Mouse (Mus musculus): Measurements from ENCODE around the gene Ap1m2. TPM values are rescaled to one million over a fixed set of nuclear protein-coding genes. Genes with fewer than 3 reads are reported as not detected.

Ap1m2 gene
- polyA plus RNA-seq, 1 experiment from 2014 or later, result 35.9 TPM

DNA sequence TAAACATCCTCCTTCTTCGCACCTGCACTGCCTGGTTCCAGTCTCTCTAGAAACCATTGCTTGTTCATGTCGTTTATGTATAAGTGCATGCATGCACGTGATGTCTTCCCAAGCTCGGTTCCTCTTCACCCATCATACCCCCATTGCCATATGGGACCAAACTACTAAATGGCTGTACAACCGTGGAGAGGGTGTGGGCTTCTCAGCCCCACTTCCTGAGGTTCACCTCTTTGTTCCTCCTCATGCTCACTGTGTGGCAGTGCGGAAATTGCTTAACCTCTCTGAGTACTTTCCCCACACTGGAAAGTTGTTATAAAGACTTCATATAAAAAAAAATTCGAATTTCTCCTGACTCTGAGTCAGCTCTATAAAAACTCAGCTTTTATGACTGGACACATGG is 4.6 kb upstream of the Ap1m2 start:
- no peak for ATAC-seq
- no peak overlapping the region for H3K4me3 ChIP-seq (ENCODE audit: low read depth, low read length)
- no peak overlapping the region for H3K27ac ChIP-seq (ENCODE audit: low read length)
- H3K9ac ChIP-seq (replicated peaks; ENCODE audit: low read depth), result no peak overlapping the region
- H3K4me2 ChIP-seq (replicated peaks; ENCODE audit: low read depth, low read length), result no peak overlapping the region
- no peaks in the 10 kb centered on the region for H3K9me3 ChIP-seq (ENCODE audit: low read length)
- 64% methylated on average over 7 of the region's 7 CpGs for WGBS
- H3K36me3 ChIP-seq (ENCODE audit: insufficient read depth, low read length), result no peaks in the 10 kb centered on the region
- DNase-seq (ENCODE audit: low spot score), result no peak
- 0 out of 2 replicates have a peak, but pooled peaks cover under 1% of the 10 kb centered on the region for H3K4me1 ChIP-seq (ENCODE audit: insufficient read depth, low read depth, low read length)
- no peak for TF ChIP-seq EP300 (IDR thresholded peaks at IDR 0.05)
- TF ChIP-seq CTCF (IDR thresholded peaks at IDR 0.05), result no peak
- no peaks in the 10 kb centered on the region for H3K27me3 ChIP-seq (replicated peaks; ENCODE audit: insufficient read depth, low read length)

DNA sequence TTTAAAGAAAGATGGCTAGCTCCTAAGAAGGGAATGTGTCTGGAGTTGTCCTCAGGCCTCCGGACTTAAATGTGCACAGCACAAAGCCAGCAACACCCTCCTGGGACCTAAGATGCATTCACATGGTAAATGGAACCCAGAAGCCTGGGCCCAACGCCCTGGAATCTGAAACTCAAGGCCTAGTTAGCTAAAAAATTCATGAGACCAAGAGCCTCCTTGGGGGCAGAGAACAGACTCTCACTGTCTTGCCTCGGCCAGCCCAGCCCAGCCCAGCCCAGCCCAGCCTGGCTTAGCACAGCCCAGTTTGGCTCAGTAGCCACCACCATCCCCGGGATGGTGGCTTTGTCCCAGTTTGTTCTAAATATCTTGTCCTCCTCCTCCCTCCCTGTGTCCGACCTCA is 3.3 kb upstream of the Ap1m2 start:
- no peaks in the 10 kb centered on the region for H3K4me1 ChIP-seq (ENCODE audit: insufficient read depth, low read depth, low read length)
- H3K36me3 ChIP-seq (ENCODE audit: insufficient read depth, low read length), result no peaks in the 10 kb centered on the region
- ATAC-seq (no peak), DNase-seq (ENCODE audit: low spot score) (no peak)
- 55% methylated on average over 5 of the region's 5 CpGs for WGBS
- H3K9me3 ChIP-seq (ENCODE audit: low read length), result no peaks in the 10 kb centered on the region
- no peak for TF ChIP-seq CTCF (IDR thresholded peaks at IDR 0.05)
- TF ChIP-seq EP300 (IDR thresholded peaks at IDR 0.05), result no peak
- H3K27me3 ChIP-seq (replicated peaks; ENCODE audit: insufficient read depth, low read length), result no peaks in the 10 kb centered on the region
- H3K4me3 ChIP-seq (ENCODE audit: low read depth, low read length), result no peak overlapping the region
- H3K27ac ChIP-seq (ENCODE audit: low read length), result no peak overlapping the region
- no peak overlapping the region for H3K9ac ChIP-seq (replicated peaks; ENCODE audit: low read depth)
- H3K4me2 ChIP-seq (replicated peaks; ENCODE audit: low read depth, low read length), result no peak overlapping the region

DNA sequence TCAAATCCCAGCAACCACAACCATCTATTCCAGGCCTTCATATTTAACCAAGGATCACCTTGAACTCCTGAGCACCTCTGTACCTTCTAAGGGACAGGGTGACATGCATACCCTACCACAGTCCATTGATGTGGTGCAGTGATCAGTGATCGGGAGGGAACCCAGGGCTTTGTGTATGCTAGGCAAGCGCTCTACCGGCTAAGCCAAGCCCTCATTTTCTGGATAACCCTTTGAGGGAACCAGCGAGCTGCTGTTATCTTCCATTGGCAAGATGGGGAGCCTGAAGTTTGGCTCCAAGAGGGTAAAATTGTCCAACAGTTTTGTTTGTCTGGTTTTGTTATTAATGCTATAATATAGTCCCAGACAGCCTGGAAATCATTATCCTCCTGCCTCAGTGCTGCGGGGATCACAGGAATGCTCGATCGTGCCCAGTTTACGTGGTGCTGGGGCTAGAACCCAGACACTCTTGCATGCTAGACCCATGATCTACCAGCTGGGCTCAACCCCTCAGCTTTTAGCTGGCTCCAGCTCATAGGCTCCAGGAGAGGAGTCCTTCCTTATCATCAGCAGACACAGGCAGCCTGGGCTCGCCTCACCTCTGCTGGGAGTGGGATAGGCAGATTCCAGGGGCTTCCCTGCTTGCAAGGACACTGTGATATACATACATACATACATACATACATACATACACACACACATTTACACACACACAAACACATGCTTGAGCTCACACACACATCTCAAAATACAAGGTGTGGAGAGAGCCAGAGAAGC is 2.4 kb upstream of the Ap1m2 start:
- ATAC-seq, result no peak
- Histone ChIP-seq H3K27ac (ENCODE audit: low read length) (no peak overlapping the region), H3K9me3 (ENCODE audit: low read length) (no peaks in the 10 kb centered on the region), H3K4me2 (replicated peaks; ENCODE audit: low read depth, low read length) (no peak overlapping the region), H3K4me1 (ENCODE audit: insufficient read depth, low read depth, low read length) (no peaks in the 10 kb centered on the region), H3K9ac (replicated peaks; ENCODE audit: low read depth) (no peak overlapping the region), H3K4me3 (ENCODE audit: low read depth, low read length) (no peak overlapping the region), H3K27me3 (replicated peaks; ENCODE audit: insufficient read depth, low read length) (no peaks in the 10 kb centered on the region), H3K36me3 (ENCODE audit: insufficient read depth, low read length) (no peaks in the 10 kb centered on the region)
- WGBS, result 92% methylated on average over 9 of the region's 9 CpGs
- no peak for TF ChIP-seq CTCF (IDR thresholded peaks at IDR 0.05)
- no peak for TF ChIP-seq EP300 (IDR thresholded peaks at IDR 0.05)
- no peak for DNase-seq (ENCODE audit: low spot score)

DNA sequence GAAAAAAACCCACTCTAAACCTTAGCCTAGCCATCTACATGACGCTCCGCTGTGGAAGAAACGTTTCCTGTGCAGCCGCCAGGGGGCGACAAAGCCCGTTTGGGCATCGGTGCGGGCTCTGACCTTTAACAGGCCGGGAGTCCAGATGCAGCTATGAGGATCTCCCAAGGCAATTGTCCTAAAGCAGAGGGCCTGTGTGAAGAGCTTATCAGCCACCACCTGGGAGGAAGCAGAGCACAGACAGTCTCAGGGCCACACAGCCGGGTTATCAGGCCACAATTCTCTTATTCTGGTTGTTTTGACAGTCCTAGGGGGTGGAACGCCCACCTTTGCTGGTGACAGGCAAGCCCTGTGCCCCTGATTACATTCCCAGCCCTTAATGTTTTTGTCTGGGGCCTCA is 1.3 kb upstream of the Ap1m2 start:
- H3K4me1 ChIP-seq (ENCODE audit: insufficient read depth, low read depth, low read length), result no peaks in the 10 kb centered on the region
- H3K27me3 ChIP-seq (replicated peaks; ENCODE audit: insufficient read depth, low read length), result no peaks in the 10 kb centered on the region
- ATAC-seq (peak; percentile 87), DNase-seq (ENCODE audit: low spot score) (peak; percentile 91)
- 8% methylated on average over 11 of the region's 11 CpGs for WGBS
- H3K27ac ChIP-seq (ENCODE audit: low read length), result no peak overlapping the region
- no peaks in the 10 kb centered on the region for H3K9me3 ChIP-seq (ENCODE audit: low read length)
- TF ChIP-seq EP300 (IDR thresholded peaks at IDR 0.05) (no peak), CTCF (IDR thresholded peaks at IDR 0.05) (peak; percentile 98)
- H3K4me2 ChIP-seq (replicated peaks; ENCODE audit: low read depth, low read length), result no peak overlapping the region
- H3K36me3 ChIP-seq (ENCODE audit: insufficient read depth, low read length), result no peaks in the 10 kb centered on the region
- H3K9ac ChIP-seq (replicated peaks; ENCODE audit: low read depth), result no peak overlapping the region
- no peak overlapping the region for H3K4me3 ChIP-seq (ENCODE audit: low read depth, low read length)

DNA sequence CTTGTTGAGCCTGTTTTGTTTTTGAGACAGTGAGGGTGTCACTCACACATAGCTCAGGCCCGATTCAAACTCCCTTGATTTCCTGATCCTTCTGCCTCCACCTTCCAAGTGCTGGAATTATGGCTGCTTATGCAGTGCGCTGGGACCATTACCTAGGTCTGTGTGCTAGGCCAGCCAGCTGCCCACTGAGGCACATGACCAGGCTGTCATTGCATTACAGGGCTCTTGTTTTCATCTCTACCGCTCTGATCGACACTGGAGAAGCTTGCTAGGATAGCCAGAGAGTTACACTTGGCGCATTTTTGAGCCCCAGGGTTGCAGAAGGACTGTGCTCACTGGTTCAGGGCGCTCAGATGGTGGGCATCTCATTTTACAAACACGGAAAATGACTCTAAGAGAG is 442 bp downstream of the Ap1m2 start:
- DNase-seq (ENCODE audit: low spot score) (no peak), ATAC-seq (no peak)
- TF ChIP-seq EP300 (IDR thresholded peaks at IDR 0.05) (no peak), CTCF (IDR thresholded peaks at IDR 0.05) (no peak)
- no peak overlapping the region; the same call in 1 of the 2 replicates for H3K9ac ChIP-seq (replicated peaks; ENCODE audit: low read depth)
- H3K36me3 ChIP-seq (ENCODE audit: insufficient read depth, low read length), result no peaks in the 10 kb centered on the region
- H3K27ac ChIP-seq (ENCODE audit: low read length), result peak overlapping the region; percentile 52
- peak overlapping the region; percentile 36 for H3K4me3 ChIP-seq (ENCODE audit: low read depth, low read length)
- WGBS, result 25% methylated on average over 7 of the region's 7 CpGs
- peak overlapping the region; percentile 42 for H3K4me2 ChIP-seq (replicated peaks; ENCODE audit: low read depth, low read length)
- no peaks in the 10 kb centered on the region for H3K9me3 ChIP-seq (ENCODE audit: low read length)
- H3K27me3 ChIP-seq (replicated peaks; ENCODE audit: insufficient read depth, low read length), result no peaks in the 10 kb centered on the region
- no peaks in the 10 kb centered on the region for H3K4me1 ChIP-seq (ENCODE audit: insufficient read depth, low read depth, low read length)

DNA sequence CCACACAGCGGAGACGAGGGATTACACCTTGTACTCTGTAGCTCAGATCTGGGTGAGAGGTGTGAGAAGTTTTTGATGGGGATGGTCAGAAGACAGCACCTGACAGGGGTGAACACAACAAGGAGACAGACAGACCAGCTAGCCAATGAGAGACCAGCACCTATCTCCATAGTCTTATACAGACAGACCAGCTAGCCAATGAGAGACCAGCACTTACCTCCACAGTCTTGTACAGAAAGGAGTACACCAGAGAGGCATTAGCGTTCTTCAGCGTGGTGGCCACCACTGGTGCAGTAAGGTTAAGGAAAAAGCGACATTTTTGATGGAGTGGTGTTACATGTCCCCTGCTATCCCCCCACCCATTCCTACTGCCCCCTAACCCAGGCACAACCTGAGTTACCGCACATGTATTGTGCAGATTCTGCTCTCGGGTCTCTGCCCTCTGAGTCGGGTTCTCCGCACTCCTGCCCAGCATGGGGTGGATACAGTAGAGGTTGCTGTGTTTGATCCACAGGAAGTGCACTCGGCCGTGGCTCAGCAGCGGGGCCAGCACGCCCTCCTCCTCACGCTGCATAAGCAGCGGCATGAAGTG is 2.9 kb downstream of the Ap1m2 start:
- ATAC-seq, result no peak

More for the DNA sequence above, 2.9 kb downstream of the Ap1m2 start:
- Histone ChIP-seq H3K9me3 (ENCODE audit: low read length) (no peaks in the 10 kb centered on the region), H3K4me1 (ENCODE audit: insufficient read depth, low read depth, low read length) (no peaks in the 10 kb centered on the region), H3K27ac (ENCODE audit: low read length) (no peak overlapping the region), H3K36me3 (ENCODE audit: insufficient read depth, low read length) (no peaks in the 10 kb centered on the region), H3K4me3 (ENCODE audit: low read depth, low read length) (no peak overlapping the region), H3K27me3 (replicated peaks; ENCODE audit: insufficient read depth, low read length) (no peaks in the 10 kb centered on the region), H3K9ac (replicated peaks; ENCODE audit: low read depth) (no peak overlapping the region), H3K4me2 (replicated peaks; ENCODE audit: low read depth, low read length) (no peak overlapping the region)
- TF ChIP-seq CTCF (IDR thresholded peaks at IDR 0.05) (no peak), EP300 (IDR thresholded peaks at IDR 0.05) (no peak)
- no peak for DNase-seq (ENCODE audit: low spot score)
- 64% methylated on average over 15 of the region's 15 CpGs for WGBS
